1 mouse cellular context compared by ENCODE assay signal in genomic region chr11:109420567-109420962, GRCm38 (mm10).
TF ChIP-seq lines count a peak whose summit lies in the region.

No protein-coding gene starts in this region.

TF ChIP-seq in MEL, 35 proteins besides CTCF, POLR2A, EP300 and RAD21 (continued from another document):
- TF ChIP-seq SMC3 (IDR thresholded peaks at IDR 0.05; ENCODE audit: low read depth, low read length) (no peak), ZKSCAN1 (IDR thresholded peaks at IDR 0.05; ENCODE audit: low read depth, low read length) (0 out of 2 replicates have a peak, but pooled peaks have one; percentile 35), ETS1 (IDR thresholded peaks at IDR 0.05; ENCODE audit: low read depth, low read length) (peak; percentile 48; the same call in 1 of the 2 replicates), SIN3A (IDR thresholded peaks at IDR 0.05; ENCODE audit: low read length) (no peak), ZC3H11A (IDR thresholded peaks at IDR 0.05; ENCODE audit: low read depth, low read length) (no peak), TBP (IDR thresholded peaks at IDR 0.05; ENCODE audit: low read depth, low read length) (no peak), ZMIZ1 (IDR thresholded peaks at IDR 0.05; ENCODE audit: low read depth, low read length) (peak; percentile 28; the same call in 1 of the 2 replicates), GATA1 (IDR thresholded peaks at IDR 0.05; ENCODE audit: low read depth, low read length) (peak; percentile 87), MXI1 (IDR thresholded peaks at IDR 0.05; ENCODE audit: low read depth, low read length) (no peak), USF1 (IDR thresholded peaks at IDR 0.05; ENCODE audit: low read depth, low read length) (no peak), MAX (IDR thresholded peaks at IDR 0.05; ENCODE audit: low read length) (peak; percentile 35; the same call in 1 of the 2 replicates), TCF12 (IDR thresholded peaks at IDR 0.05; ENCODE audit: low read depth, low read length) (peak; percentile 43), HCFC1 (IDR thresholded peaks at IDR 0.05; ENCODE audit: low read depth, low read length) (0 out of 2 replicates have a peak, but pooled peaks have one; percentile 11), CHD1 (IDR thresholded peaks at IDR 0.05; ENCODE audit: low read depth, low read length) (no peak), USF2 (IDR thresholded peaks at IDR 0.05; ENCODE audit: borderline replicate concordance in 1 of 2, insufficient read depth in 1 of 2, low read depth in 1 of 2, low read length in 2 of 2) (no peak)
